Mouse (Mus musculus) heart, embryonic 15.5 days (tissue): ENCODE data around the gene Fer1l4. TPM values are rescaled to one million over a fixed set of nuclear protein-coding genes. Genes with fewer than 3 reads are reported as not detected.

Experiments used
- ATAC-seq: fragments of 200-750 bp; cut with Nextera tagmentation; replicated peaks from 2 replicates; pipeline ENCODE4 v1.8.0; 2017; ENCODE audit warnings: low read depth, moderate TSS enrichment; ENCODE audit not compliant: insufficient number of reproducible peaks, insufficient read depth, low FRiP score
- H3K27ac ChIP-seq: fragments of 300-500 bp; sonication (generic); 2 replicates; pipeline ENCODE4 v1.5.1; 2015; ENCODE audit warnings: mild to moderate bottlenecking, inconsistent platforms
- H3K27me3 ChIP-seq: fragments of 300-500 bp; sonication (generic); 2 replicates; pipeline ENCODE4 v1.6.1; 2015; ENCODE audit warnings: inconsistent platforms
- H3K36me3 ChIP-seq: fragments of 300-500 bp; sonication (generic); 2 replicates; pipeline ENCODE4 v1.6.1; 2015; ENCODE audit warnings: mild to moderate bottlenecking, inconsistent platforms
- H3K4me1 ChIP-seq: fragments of 300-500 bp; sonication (generic); replicated peaks from 2 replicates; pipeline ENCODE4 v1.6.1; 2015; ENCODE audit warnings: inconsistent platforms
- H3K4me2 ChIP-seq: fragments of 300-500 bp; sonication (generic); 2 replicates; pipeline ENCODE4 v1.6.1; 2015; ENCODE audit warnings: inconsistent platforms, mild to moderate bottlenecking, moderate library complexity
- H3K4me3 ChIP-seq: fragments of 300-500 bp; sonication (generic); 2 replicates; pipeline ENCODE4 v1.5.1; 2015; ENCODE audit warnings: mild to moderate bottlenecking, inconsistent platforms
- H3K9ac ChIP-seq: fragments of 300-500 bp; sonication (generic); 2 replicates; pipeline ENCODE4 v1.6.1; 2015; ENCODE audit warnings: mild to moderate bottlenecking, inconsistent platforms
- H3K9me3 ChIP-seq: fragments of 300-500 bp; sonication (generic); replicated peaks from 2 replicates; pipeline ENCODE4 v1.6.1; 2016; ENCODE audit warnings: inconsistent platforms
- WGBS: fragments of 180-500 bp; shearing (Covaris S2); methylation state at CpG from one replicate; pipeline ENCODE4 v1.1.7; 2015; ENCODE audit warnings: mixed read lengths; 5-methylcytosine and 5-hydroxymethylcytosine counted together
- polyA plus RNA-seq: library from polyadenylated mRNA; unstranded; fragments of >200 nt; fragmentation: Nextera tagmentation; extraction: Ambion mirVana; gene quantifications from 2 replicates; pipeline ENCODE4 v1.2.1, GENCODE M21; 2015

Gene Fer1l4
- not detected in 2 replicates for polyA plus RNA-seq

DNA sequence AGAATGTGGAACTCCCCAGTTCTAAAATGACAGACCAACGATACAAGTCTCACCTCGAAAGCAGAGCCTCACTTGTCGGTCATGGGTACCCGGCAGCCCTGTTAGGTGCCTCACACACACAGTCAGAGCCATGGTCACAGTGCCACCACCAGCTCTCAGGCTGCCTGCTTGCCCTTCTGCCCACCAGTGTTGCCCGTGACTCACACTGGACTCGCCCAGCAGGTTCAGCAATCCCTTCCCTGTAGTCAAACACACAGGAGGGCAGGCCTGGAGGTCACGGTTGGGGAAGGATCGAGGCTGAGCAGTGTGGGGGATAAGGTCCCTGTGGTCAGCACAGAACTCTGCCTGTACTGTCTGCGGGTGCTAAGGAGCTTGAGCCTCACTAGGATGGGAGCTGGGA, at the start of gene Fer1l4:
Fer1l4 (minus strand) TSS at position 132 of the 400 bp plus-strand sequence.
- H3K4me2 ChIP-seq: no peak within 1 kb of the TSS
- H3K4me3 ChIP-seq: no peak within 1 kb of the TSS
- WGBS: 77% methylated on average over 9 of the region's 9 CpGs
- peaks cover 38% of the 10 kb centered on the region for H3K27me3 ChIP-seq
- H3K9me3 ChIP-seq: no peaks in the 10 kb centered on the region
- H3K9ac ChIP-seq: no peak within 1 kb of the TSS
- no peaks in the 10 kb centered on the region for H3K36me3 ChIP-seq
- H3K27ac ChIP-seq: no peak within 1 kb of the TSS
- ATAC-seq: no peak
- H3K4me1 ChIP-seq: 0 out of 2 replicates have a peak, but pooled peaks cover 3% of the 10 kb centered on the region

DNA sequence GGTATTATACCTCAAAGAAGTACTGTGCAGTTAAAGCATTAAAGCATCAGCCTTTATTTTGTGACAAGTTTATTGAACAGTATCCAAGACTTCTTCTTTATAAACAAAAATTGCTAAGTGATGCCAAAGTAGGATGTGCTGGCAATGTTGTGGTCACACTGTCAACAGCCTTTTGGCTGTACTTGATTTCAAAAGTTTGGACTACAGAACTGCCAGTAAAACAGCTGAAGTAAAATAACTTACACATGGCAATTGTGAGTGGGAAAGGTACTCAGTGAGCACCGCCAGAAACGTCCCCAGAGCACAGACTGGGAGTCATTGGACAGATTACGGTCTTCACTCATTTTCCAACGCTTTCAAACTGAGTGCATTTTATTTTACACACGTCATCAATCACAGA, 39.2 kb upstream of the Fer1l4 start:
- no peak for ATAC-seq
- Histone ChIP-seq H3K9ac (no peak overlapping the region), H3K27me3 (no peaks in the 10 kb centered on the region), H3K36me3 (peaks cover 28% of the 10 kb centered on the region), H3K9me3 (no peaks in the 10 kb centered on the region), H3K4me1 (peaks cover 7% of the 10 kb centered on the region; the same call in 1 of the 2 replicates), H3K27ac (no peak overlapping the region), H3K4me3 (no peak overlapping the region), H3K4me2 (no peak overlapping the region)
- 74% methylated on average over 5 of the region's 5 CpGs for WGBS

DNA sequence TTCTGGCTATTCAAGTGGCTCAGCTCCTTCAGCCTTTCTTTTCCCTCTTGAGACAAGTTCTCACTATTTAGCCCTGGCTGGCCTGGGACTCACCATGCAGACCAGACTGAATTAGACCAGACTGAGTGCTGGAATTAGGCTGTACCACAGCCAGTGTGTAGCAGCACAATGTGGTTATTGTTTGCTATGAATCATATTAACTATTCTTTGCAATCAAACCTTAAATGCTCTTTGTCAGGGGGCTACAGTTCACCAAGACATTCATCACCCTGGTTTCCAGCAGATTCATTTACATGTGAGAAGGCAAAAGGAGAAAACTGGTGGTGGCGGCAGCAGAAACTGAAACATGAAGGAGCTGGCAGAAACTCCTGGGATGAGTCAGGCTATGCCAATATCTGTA, 37.1 kb upstream of the Fer1l4 start:
- no peak overlapping the region for H3K9ac ChIP-seq
- H3K27ac ChIP-seq: no peak overlapping the region
- H3K4me2 ChIP-seq: no peak overlapping the region
- no peaks in the 10 kb centered on the region for H3K27me3 ChIP-seq
- no peaks in the 10 kb centered on the region for H3K9me3 ChIP-seq
- H3K4me3 ChIP-seq: no peak overlapping the region
- ATAC-seq: no peak
- H3K36me3 ChIP-seq: peaks cover 9% of the 10 kb centered on the region
- WGBS: 93% methylated on average over 1 of the region's 1 CpGs
- peaks cover 15% of the 10 kb centered on the region for H3K4me1 ChIP-seq

DNA sequence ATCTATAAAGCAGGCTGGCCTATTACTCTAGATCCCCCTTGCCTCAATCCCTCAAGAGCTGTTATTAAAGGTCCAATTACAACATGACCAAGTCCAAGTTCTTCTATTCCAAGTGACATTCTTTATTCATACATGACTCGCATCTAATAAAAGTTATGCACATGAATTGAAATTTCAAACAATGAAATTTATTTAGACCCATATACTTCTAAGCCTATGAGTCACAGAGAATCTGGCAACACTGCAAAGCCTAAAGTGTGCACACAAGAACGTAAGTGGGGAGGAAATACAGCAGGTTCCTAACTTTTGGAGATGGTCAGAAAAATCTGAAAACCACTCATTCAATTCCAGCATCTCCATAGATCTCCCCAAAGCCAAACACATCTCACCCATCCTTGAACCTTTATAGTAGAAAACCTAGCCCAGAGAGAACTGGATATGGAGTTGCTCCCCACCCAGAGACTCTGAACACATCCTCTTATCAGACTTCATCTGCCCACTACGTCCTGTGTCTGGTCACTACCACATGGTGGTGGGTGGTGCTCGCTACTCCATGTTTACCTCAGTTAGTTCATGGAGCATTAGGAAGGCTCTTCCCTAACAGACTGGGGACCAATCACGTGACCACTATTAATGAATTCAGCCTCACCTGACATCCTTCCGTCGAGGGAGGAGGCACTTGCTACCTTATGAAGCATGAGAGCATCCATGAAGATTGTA, 34.8 kb upstream of the Fer1l4 start:
- no peak overlapping the region for H3K9ac ChIP-seq
- H3K4me1 ChIP-seq: peaks cover 15% of the 10 kb centered on the region
- H3K27me3 ChIP-seq: no peaks in the 10 kb centered on the region
- H3K9me3 ChIP-seq: no peaks in the 10 kb centered on the region
- 82% methylated on average over 7 of the region's 7 CpGs for WGBS
- H3K27ac ChIP-seq: no peak overlapping the region
- H3K4me2 ChIP-seq: no peak overlapping the region
- H3K36me3 ChIP-seq: peaks cover 9% of the 10 kb centered on the region
- H3K4me3 ChIP-seq: no peak overlapping the region
- no peak for ATAC-seq

DNA sequence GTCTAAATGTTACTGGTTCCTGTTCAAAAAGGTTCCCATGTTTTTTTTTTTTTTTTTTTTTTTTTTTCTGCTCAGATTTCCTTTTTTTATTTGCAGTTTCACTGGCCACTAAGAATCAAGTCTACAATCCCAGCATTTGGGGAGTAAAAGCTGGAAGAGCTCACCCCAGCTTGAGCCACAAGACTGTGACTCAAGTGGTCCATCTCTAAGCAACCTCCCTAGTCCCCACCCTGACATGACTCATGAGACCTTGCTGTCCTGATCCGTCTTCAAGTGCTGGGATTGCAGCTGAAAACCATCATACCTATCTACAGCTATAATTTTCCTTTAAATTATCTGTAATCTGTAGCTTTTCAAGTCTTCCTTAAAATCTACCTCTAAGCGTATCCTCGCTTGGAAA, 31.8 kb upstream of the Fer1l4 start:
- ATAC-seq: no peak
- Histone ChIP-seq H3K4me2 (no peak overlapping the region), H3K9me3 (no peaks in the 10 kb centered on the region), H3K36me3 (peaks cover under 1% of the 10 kb centered on the region), H3K27ac (no peak overlapping the region), H3K27me3 (no peaks in the 10 kb centered on the region), H3K9ac (no peak overlapping the region), H3K4me1 (peaks cover 24% of the 10 kb centered on the region), H3K4me3 (no peak overlapping the region)
- 79% methylated on average over 3 of the region's 3 CpGs for WGBS

DNA sequence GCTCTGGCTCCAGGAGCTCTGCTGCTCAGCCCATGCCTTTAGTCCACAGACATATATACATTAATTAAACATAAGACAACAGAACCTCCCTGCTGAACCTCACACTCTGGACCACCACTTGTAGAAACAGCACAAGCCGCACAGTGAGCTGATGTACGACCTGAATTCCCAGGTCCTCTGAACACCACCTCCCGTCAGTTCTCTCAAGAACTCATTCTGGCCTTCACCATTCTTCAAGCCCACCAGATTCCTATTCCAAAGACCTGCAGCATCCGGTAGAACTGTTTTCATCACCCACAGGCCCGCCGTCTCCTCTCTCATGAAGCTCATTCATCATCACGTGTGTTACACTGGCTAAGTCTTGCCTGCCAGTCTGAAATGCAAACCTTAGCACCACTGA, 27.6 kb upstream of the Fer1l4 start:
- no peak for ATAC-seq
- Histone ChIP-seq H3K27ac (peak overlapping the region; percentile 15; the same call in 1 of the 2 replicates), H3K4me3 (no peak overlapping the region), H3K4me2 (no peak overlapping the region), H3K9ac (no peak overlapping the region), H3K27me3 (no peaks in the 10 kb centered on the region), H3K36me3 (peaks cover 35% of the 10 kb centered on the region), H3K9me3 (no peaks in the 10 kb centered on the region), H3K4me1 (peaks cover 15% of the 10 kb centered on the region)
- 82% methylated on average over 7 of the region's 7 CpGs for WGBS

DNA sequence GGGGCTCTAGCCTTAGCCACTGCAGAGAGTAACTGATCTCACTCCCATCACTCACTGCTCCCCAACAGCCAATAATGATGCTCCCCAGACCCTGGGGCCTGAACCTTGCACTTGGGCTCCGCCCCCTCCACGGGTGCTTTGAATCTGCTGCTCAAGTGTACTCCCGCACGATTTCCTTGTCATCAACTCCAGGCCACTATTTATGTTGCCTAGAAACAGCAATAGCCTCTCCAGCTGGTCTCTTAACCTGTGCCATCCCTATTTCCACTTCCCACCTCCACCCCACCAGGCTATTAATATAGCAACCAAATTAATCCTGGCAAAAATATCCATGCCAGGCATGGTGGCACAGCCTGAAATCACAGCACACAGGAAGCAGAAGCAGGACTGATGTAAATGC, 26.9 kb upstream of the Fer1l4 start:
- H3K4me1 ChIP-seq: peaks cover 15% of the 10 kb centered on the region
- no peak overlapping the region for H3K9ac ChIP-seq
- no peaks in the 10 kb centered on the region for H3K27me3 ChIP-seq
- peak overlapping the region; percentile 34; the same call in 1 of the 2 replicates for H3K27ac ChIP-seq
- WGBS: 34% methylated on average over 4 of the region's 4 CpGs
- ATAC-seq: peak; percentile 43; the same call in 1 of the 2 replicates
- no peaks in the 10 kb centered on the region for H3K9me3 ChIP-seq
- H3K4me2 ChIP-seq: no peak overlapping the region
- H3K4me3 ChIP-seq: no peak overlapping the region
- peaks cover 42% of the 10 kb centered on the region for H3K36me3 ChIP-seq

DNA sequence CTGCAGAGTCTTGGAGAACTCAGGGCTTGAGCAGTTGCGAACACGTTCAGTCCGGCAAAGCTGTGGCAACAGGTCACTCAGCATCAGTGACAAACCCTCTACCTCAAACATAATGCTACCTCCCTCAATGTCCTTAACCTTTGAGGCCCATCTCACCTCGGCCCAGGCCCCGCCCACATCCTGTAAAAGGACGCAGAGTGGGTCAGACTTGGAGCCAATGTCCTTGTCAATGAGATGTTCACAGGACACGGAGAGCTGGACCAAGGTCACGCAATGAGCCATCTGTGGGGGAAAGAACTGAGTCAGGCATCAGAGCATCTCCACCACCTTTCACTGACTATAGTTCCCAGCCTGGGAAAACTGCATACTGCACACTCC, 26.4 kb upstream of the Fer1l4 start:
- peak overlapping the region; percentile 34; the same call in 1 of the 2 replicates for H3K27ac ChIP-seq
- no peaks in the 10 kb centered on the region for H3K9me3 ChIP-seq
- H3K27me3 ChIP-seq: no peaks in the 10 kb centered on the region
- H3K4me1 ChIP-seq: peaks cover 15% of the 10 kb centered on the region
- no peak overlapping the region for H3K9ac ChIP-seq
- WGBS: 70% methylated on average over 8 of the region's 8 CpGs
- H3K4me2 ChIP-seq: no peak overlapping the region
- H3K36me3 ChIP-seq: peaks cover 47% of the 10 kb centered on the region
- ATAC-seq: no peak
- no peak overlapping the region for H3K4me3 ChIP-seq

DNA sequence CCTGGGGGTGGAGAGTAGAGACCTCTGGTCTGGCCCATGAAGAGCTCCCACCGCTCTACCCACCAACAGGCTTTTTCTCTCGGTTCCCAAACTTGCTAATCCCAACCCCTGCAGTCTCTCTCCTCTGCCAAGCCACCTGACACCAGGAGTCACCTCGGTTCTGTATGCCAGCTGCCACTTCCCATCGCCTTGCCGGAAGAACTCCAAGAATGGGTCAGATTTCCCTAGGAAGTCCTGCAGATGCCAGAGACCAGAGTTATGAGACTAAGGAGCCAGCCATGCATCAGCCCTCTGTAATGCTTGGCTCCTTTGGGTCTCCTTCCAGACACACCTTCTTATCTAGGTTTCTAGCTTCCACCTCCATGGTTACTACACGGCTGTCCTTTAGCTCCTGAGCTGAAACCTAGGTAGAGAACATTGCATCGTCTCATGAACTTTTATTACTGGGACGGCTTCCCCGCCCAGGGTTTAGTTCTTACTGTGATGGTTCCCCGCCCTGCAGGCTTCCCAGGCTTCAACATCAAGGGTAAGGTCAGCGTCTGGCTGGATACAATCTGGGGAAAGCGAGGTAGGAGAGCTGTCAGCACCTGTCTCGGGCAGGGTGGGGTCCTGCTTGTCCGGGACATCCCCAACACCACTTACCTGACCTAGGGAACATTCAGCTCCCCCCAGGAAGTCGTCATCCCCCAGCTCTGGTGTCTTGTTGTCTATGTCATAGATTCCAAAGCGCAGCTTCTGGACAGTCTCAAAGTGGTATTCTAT, 25.9 kb upstream of the Fer1l4 start:
- Histone ChIP-seq H3K4me1 (peaks cover 15% of the 10 kb centered on the region), H3K36me3 (peaks cover 52% of the 10 kb centered on the region), H3K9me3 (no peaks in the 10 kb centered on the region), H3K27me3 (no peaks in the 10 kb centered on the region), H3K4me2 (no peak overlapping the region), H3K9ac (no peak overlapping the region), H3K27ac (no peak overlapping the region), H3K4me3 (no peak overlapping the region)
- 89% methylated on average over 16 of the region's 16 CpGs for WGBS
- 0 out of 2 replicates have a peak, but pooled peaks have one; percentile 25 for ATAC-seq

DNA sequence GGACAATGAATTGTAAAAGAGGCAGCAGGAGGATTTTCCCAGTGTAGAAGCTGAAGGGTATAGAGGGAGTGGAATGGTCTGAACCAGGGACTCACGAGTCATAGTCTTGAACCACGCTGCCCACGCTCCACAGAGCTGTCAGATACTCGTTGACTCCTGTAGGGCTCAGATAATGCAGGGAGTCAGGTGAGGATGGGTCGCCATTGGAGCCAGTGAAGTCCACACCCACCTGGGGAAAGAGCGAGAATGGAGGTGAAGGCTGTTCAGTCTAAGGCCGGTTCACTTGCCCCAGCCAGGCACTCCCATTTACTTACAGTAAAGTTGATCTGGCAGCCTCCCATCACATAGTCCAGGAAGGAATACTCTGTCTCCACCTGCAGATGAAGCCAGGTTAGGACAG, 24.7 kb upstream of the Fer1l4 start:
- no peak for ATAC-seq
- WGBS: 81% methylated on average over 7 of the region's 7 CpGs
- peaks cover 64% of the 10 kb centered on the region for H3K36me3 ChIP-seq

DNA sequence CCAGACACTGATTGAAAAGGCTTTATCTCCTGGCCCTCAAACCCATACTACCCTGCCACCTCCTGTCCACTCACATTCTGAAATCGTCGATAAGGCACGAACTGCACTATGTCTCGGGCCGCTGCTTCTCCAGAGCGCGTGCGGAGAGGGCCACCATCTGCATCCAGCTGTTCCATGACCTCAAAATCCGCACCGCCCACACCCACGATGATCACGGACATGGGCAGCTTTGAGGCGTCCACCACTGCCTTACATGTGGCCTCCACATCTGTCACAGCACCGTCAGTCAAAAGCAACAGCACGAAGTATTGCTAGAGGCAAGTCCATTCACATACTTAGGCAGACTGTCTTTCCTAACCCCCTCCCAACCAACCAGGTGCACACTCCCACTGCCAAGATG, 21.0 kb upstream of the Fer1l4 start:
- Histone ChIP-seq H3K4me1 (no peaks in the 10 kb centered on the region), H3K27ac (no peak overlapping the region), H3K4me3 (no peak overlapping the region), H3K36me3 (peaks cover 90% of the 10 kb centered on the region), H3K9ac (no peak overlapping the region), H3K9me3 (no peaks in the 10 kb centered on the region), H3K4me2 (no peak overlapping the region), H3K27me3 (no peaks in the 10 kb centered on the region)
- no peak for ATAC-seq
- 90% methylated on average over 15 of the region's 15 CpGs for WGBS

More for the DNA sequence above, 24.7 kb upstream of the Fer1l4 start:
- Histone ChIP-seq H3K27me3 (no peaks in the 10 kb centered on the region), H3K4me1 (peaks cover 15% of the 10 kb centered on the region), H3K27ac (no peak overlapping the region), H3K4me2 (no peak overlapping the region), H3K4me3 (no peak overlapping the region), H3K9ac (no peak overlapping the region), H3K9me3 (no peaks in the 10 kb centered on the region)
